Mouse (Mus musculus): ENCODE data around the gene Dnajc4.

Gene Dnajc4

GRCm38 (mm10) chr19:6992011-6992858 lies at the start of gene Dnajc4:
Gene Dnajc4 (minus strand): TSS chr19:6992572.
- peak; percentile 93 to 94 for DNase-seq (ENCODE audit: low spot score in 2 of 2)

GRCm38 (mm10) chr19:7041171-7041570 lies 48.8 kb upstream of the Dnajc4 start:
- no peak for DNase-seq (ENCODE audit: low spot score in 2 of 2)

- no peak for DNase-seq (ENCODE audit: low spot score in 2 of 2)
Measured at GRCm38 (mm10) chr19:7040637-7041130, 48.3 kb upstream of the Dnajc4 start.

GRCm38 (mm10) chr19:7039841-7040636 lies 47.7 kb upstream of the Dnajc4 start, which contains the start of gene Stip1:
Gene Stip1 (minus strand): TSS chr19:7039967.
- DNase-seq (ENCODE audit: low spot score in 2 of 2) = peak; percentile 98 to 100

GRCm38 (mm10) chr19:7039088-7039720 lies 46.8 kb upstream of the Dnajc4 start:
- DNase-seq (ENCODE audit: low spot score in 2 of 2) = peak; percentile 51 to 52

- no peak for DNase-seq (ENCODE audit: low spot score in 2 of 2)
Measured at GRCm38 (mm10) chr19:7034006-7034405, 41.6 kb upstream of the Dnajc4 start.

GRCm38 (mm10) chr19:7029531-7029930 lies 37.2 kb upstream of the Dnajc4 start:
- DNase-seq (ENCODE audit: low spot score in 2 of 2) = peak; percentile 25 to 54

- no peak for DNase-seq (ENCODE audit: low spot score in 2 of 2)
Measured at GRCm38 (mm10) chr19:7020224-7020641, 27.9 kb upstream of the Dnajc4 start.

GRCm38 (mm10) chr19:7019191-7019590 lies 26.8 kb upstream of the Dnajc4 start, which contains the start of gene Fermt3:
Gene Fermt3 (minus strand): TSS chr19:7019469.
- no peak for DNase-seq (ENCODE audit: low spot score in 2 of 2)

GRCm38 (mm10) chr19:7018546-7018945 lies 26.2 kb upstream of the Dnajc4 start:
- no peak for DNase-seq (ENCODE audit: low spot score in 2 of 2)

- DNase-seq (ENCODE audit: low spot score in 2 of 2) = no peak
Measured at GRCm38 (mm10) chr19:7017541-7018457, 25.4 kb upstream of the Dnajc4 start.

GRCm38 (mm10) chr19:7014481-7015135 lies 22.2 kb upstream of the Dnajc4 start:
- DNase-seq (ENCODE audit: low spot score in 2 of 2) = no peak

- DNase-seq (ENCODE audit: low spot score in 2 of 2) = no peak
Measured at GRCm38 (mm10) chr19:7013984-7014383, 21.6 kb upstream of the Dnajc4 start.

- DNase-seq (ENCODE audit: low spot score in 2 of 2) = no peak
Measured at GRCm38 (mm10) chr19:7012426-7012825, 20.1 kb upstream of the Dnajc4 start.

GRCm38 (mm10) chr19:7006892-7007593 lies 14.7 kb upstream of the Dnajc4 start:
- DNase-seq (ENCODE audit: low spot score in 2 of 2) = no peak

- no peak for DNase-seq (ENCODE audit: low spot score in 2 of 2)
Measured at GRCm38 (mm10) chr19:6999360-7000063, 7.1 kb upstream of the Dnajc4 start.

- DNase-seq (ENCODE audit: low spot score in 2 of 2) = no peak
Measured at GRCm38 (mm10) chr19:6997721-6998290, 5.4 kb upstream of the Dnajc4 start.

- peak; percentile 70 to 76 for DNase-seq (ENCODE audit: low spot score in 2 of 2)
Measured at GRCm38 (mm10) chr19:6996006-6996405, 3.6 kb upstream of the Dnajc4 start, which contains the start of the genes Nudt22 and Trpt1. Gene Nudt22 (minus strand): TSS chr19:6996117. Gene Trpt1 (plus strand): TSS chr19:6996131.
